ENCODE assay signal across 16 mouse cellular contexts in the genomic region with DNA sequence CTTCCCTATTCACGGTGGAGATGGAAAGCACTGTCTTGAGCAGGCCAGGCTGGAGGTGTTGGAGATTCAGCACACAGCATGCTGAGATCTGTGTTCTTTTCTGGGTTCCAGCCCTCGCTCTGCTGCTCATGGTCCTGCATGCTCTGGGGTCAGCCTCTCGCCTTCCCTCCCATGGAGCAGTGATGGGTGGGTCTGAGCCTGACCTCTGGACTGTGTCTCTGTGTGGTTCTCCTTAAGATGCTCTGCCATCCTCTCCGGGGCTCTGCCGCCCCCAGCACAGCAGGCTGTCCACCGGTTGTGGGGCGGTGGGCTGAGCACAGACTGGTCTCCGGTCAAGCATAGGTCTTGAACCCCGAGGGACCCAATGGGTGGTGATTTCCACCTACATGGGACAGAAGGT.
"Had no signal": no experiment of that assay in that cellular context is flagged by ENCODE, and none has a peak within 500 bp of the region (broad histone marks: within the 10 kb centered on the region; RNA-seq: fewer than 3 reads in every experiment).

No protein-coding gene starts in this region.

- H3K36me3 ChIP-seq: midbrain, embryonic 10.5 days; midbrain, embryonic 12.5 days; neural tube, embryonic 13.5 days; neural tube, embryonic 15.5 days; stomach, embryonic 15.5 days had no signal

- H3K4me1 ChIP-seq: midbrain, embryonic 10.5 days; midbrain, embryonic 12.5 days; neural tube, embryonic 13.5 days; neural tube, embryonic 15.5 days; stomach, embryonic 15.5 days had no signal

- DNase-seq: lung, adult 18-20 months; lung, embryonic 14.5 days; lung, postnatal 10 days; midbrain, embryonic 14.5 days; right cerebral cortex, postnatal 14 days; thymus, adult 2 months; thymus, postnatal 25 days; thymus, postnatal 4 days had no signal

- H3K4me2 ChIP-seq: lung, embryonic 14.5 days; midbrain, embryonic 12.5 days; neural tube, embryonic 13.5 days; neural tube, embryonic 15.5 days; stomach, embryonic 15.5 days had no signal

- H3K27ac ChIP-seq: midbrain, embryonic 10.5 days; midbrain, embryonic 12.5 days; neural tube, embryonic 13.5 days; neural tube, embryonic 15.5 days; stomach, embryonic 15.5 days; stomach, postnatal 0 days had no signal

- H3K4me3 ChIP-seq: midbrain, embryonic 10.5 days; midbrain, embryonic 12.5 days; myocyte; neural tube, embryonic 13.5 days; neural tube, embryonic 15.5 days; stomach, embryonic 15.5 days had no signal

- H3K27me3 ChIP-seq: midbrain, embryonic 12.5 days; neural tube, embryonic 13.5 days; stomach, embryonic 15.5 days had no signal

- H3K9ac ChIP-seq: lung, embryonic 14.5 days; midbrain, embryonic 12.5 days; neural tube, embryonic 13.5 days; neural tube, embryonic 15.5 days; stomach, embryonic 15.5 days had no signal

- ATAC-seq: midbrain, embryonic 16.5 days had no signal

- H3K9me3 ChIP-seq: midbrain, embryonic 10.5 days; neural tube, embryonic 13.5 days; stomach, embryonic 15.5 days had no signal
